Mouse (Mus musculus): ENCODE results near the gene St8sia6. TPM values are rescaled to one million over a fixed set of nuclear protein-coding genes. Genes with fewer than 3 reads are reported as not detected.

St8sia6 gene
- polyA plus RNA-seq, 1 experiment from 2014 or later = 0.65 TPM

DNA sequence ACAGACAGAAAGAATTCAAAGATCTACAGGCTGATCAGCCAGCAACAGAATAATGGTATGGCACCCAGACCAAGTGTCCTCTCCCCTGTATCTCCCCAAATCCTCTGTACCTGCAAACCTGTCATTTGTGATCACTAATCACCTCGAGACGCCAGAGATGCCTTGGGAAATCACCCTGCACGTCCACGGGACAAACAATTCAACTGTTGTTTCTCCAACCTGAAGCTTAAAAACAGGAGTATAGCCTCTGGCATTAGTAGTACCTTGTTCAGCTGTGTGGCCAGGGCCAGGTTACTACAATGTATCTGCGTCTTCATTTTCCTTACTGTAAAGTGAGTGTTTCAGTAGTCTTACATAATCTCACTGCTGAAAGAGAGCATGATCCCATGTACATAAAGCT lies 25.3 kb downstream of the St8sia6 start:
- ATAC-seq = no peak
- Histone ChIP-seq H3K4me2 (replicated peaks; ENCODE audit: low read depth) (no peak overlapping the region), H3K27me3 (replicated peaks; ENCODE audit: control insufficient read depth, insufficient read depth, low read length) (no peaks in the 10 kb centered on the region), H3K4me1 (replicated peaks; ENCODE audit: control insufficient read depth, insufficient read depth, low read length) (no peaks in the 10 kb centered on the region), H3K27ac (ENCODE audit: low read depth, low read length) (no peak overlapping the region), H3K36me3 (ENCODE audit: control insufficient read depth, insufficient read depth) (no peaks in the 10 kb centered on the region), H3K4me3 (ENCODE audit: low read depth, low read length) (no peak overlapping the region), H3K9ac (ENCODE audit: low read depth, low read length) (no peak overlapping the region), H3K9me3 (ENCODE audit: control insufficient read depth) (no peaks in the 10 kb centered on the region)
- WGBS = 63% methylated on average over 5 of the region's 5 CpGs
- TF ChIP-seq CTCF (IDR thresholded peaks at IDR 0.05; ENCODE audit: low read depth) = no peak

DNA sequence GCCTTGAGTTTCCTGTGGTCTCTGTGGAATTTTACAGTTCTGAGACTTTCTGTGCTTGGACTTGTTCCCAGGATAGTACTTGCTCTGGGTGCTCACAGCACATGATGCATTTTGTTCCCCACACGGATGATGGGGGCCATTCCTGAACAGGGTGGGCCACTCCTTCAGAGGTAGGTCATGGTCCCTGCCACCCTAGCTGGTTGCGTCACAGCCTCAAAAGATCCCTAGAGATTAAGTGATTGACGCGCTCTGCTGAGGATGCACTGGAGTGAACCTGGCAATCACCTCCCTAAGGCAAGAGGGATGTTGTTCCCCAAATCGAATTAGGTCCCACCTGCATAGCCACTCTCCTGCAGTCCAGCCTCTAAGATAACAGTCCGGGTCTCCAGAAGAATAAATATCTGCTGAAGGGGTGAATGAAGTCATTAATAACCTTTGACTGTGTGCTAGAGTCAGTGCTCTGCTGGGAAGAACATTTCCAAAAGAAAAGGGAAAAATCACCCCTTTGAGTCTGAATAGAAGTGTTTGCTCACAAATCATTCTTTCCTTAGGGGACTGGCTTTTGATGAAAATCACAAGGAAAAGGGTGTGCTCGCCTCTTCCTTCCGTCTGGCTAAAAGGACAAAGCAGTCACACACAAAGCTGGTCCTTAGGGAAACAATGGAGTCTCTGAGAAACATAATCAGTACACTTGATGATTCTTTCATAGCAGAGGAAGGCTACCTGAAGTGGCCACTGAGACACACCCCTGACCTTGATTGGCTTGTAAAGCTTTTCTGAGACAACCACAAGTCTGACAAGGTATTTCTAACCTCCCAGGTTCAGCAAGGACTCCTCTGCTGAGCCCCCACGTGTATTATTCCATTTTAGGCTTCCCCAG lies 26.1 kb downstream of the St8sia6 start:
- WGBS = 53% methylated on average over 9 of the region's 9 CpGs
- H3K9me3 ChIP-seq (ENCODE audit: control insufficient read depth) = no peaks in the 10 kb centered on the region
- no peak for TF ChIP-seq CTCF (IDR thresholded peaks at IDR 0.05; ENCODE audit: low read depth)
- H3K4me1 ChIP-seq (replicated peaks; ENCODE audit: control insufficient read depth, insufficient read depth, low read length) = no peaks in the 10 kb centered on the region
- no peaks in the 10 kb centered on the region for H3K36me3 ChIP-seq (ENCODE audit: control insufficient read depth, insufficient read depth)
- no peak overlapping the region for H3K9ac ChIP-seq (ENCODE audit: low read depth, low read length)
- no peak overlapping the region for H3K4me2 ChIP-seq (replicated peaks; ENCODE audit: low read depth)
- no peak overlapping the region for H3K4me3 ChIP-seq (ENCODE audit: low read depth, low read length)
- no peak for ATAC-seq
- H3K27me3 ChIP-seq (replicated peaks; ENCODE audit: control insufficient read depth, insufficient read depth, low read length) = no peaks in the 10 kb centered on the region
- H3K27ac ChIP-seq (ENCODE audit: low read depth, low read length) = no peak overlapping the region

DNA sequence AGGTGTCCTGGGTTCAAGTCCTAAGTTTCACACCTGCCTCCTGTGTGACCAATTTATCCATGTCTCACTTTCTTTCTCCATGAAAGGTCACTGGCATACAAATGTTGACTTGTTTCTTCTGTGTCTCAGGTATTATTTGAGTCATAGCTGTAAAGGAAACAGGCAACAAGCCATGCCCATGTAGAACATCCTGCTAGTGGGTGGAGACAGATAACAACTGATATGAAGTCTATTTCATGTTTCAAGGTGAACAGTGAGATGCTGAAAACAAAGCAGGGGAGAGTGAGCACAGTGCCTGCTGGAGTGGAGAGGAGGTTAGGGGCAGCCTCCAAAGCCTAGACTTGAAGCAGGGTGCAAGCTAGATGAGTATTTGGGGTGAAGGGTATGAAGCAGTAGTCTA lies 33.5 kb downstream of the St8sia6 start:
- ATAC-seq = no peak
- Histone ChIP-seq H3K4me1 (replicated peaks; ENCODE audit: control insufficient read depth, insufficient read depth, low read length) (no peaks in the 10 kb centered on the region), H3K27ac (ENCODE audit: low read depth, low read length) (no peak overlapping the region), H3K9ac (ENCODE audit: low read depth, low read length) (no peak overlapping the region), H3K27me3 (replicated peaks; ENCODE audit: control insufficient read depth, insufficient read depth, low read length) (no peaks in the 10 kb centered on the region), H3K4me2 (replicated peaks; ENCODE audit: low read depth) (no peak overlapping the region), H3K4me3 (ENCODE audit: low read depth, low read length) (no peak overlapping the region), H3K9me3 (ENCODE audit: control insufficient read depth) (no peaks in the 10 kb centered on the region), H3K36me3 (ENCODE audit: control insufficient read depth, insufficient read depth) (no peaks in the 10 kb centered on the region)
- TF ChIP-seq CTCF (IDR thresholded peaks at IDR 0.05; ENCODE audit: low read depth) = no peak

DNA sequence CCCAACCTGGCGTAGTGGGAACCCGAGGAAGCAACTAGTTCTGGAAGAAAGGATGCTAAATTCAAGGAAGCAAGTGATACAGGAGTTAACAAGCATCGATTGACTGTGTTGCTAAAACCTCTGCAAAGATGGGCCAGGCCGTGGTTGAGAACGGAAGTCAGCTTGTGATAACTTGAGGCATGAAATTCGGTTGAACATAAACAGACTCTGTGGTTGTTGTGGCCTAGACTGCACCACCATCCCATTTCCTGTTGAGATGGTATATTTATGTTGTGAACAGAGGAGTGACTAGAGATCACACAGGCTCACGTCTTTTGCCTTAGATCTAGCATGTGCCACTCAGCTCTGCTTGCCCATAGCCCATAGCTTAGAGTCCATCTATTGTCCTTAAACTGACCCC lies 36.5 kb downstream of the St8sia6 start:
- 76% methylated on average over 7 of the region's 7 CpGs for WGBS
- Histone ChIP-seq H3K9ac (ENCODE audit: low read depth, low read length) (no peak overlapping the region), H3K27me3 (replicated peaks; ENCODE audit: control insufficient read depth, insufficient read depth, low read length) (no peaks in the 10 kb centered on the region), H3K4me1 (replicated peaks; ENCODE audit: control insufficient read depth, insufficient read depth, low read length) (no peaks in the 10 kb centered on the region), H3K4me3 (ENCODE audit: low read depth, low read length) (no peak overlapping the region), H3K27ac (ENCODE audit: low read depth, low read length) (no peak overlapping the region), H3K36me3 (ENCODE audit: control insufficient read depth, insufficient read depth) (no peaks in the 10 kb centered on the region), H3K9me3 (ENCODE audit: control insufficient read depth) (no peaks in the 10 kb centered on the region), H3K4me2 (replicated peaks; ENCODE audit: low read depth) (no peak overlapping the region)
- ATAC-seq = no peak
- TF ChIP-seq CTCF (IDR thresholded peaks at IDR 0.05; ENCODE audit: low read depth) = no peak

DNA sequence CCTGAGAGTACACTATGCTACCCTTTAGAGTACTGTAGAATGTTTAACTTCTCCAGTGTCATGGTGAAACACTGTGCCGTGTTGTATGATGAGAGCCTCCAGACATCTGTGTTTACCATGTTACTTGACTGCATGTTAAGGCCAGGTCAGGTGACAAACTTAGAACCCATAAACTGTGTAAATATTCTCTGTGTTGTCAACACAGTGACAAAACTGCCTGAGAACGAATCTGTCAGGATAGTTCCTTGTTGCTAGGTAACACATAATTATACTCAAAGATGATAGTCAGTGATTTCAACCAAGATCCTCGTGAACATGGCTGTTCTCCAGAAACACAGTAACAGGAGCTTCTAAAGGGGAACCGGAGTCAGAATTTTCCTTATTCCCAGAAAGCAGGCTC lies 38.1 kb downstream of the St8sia6 start:
- no peak overlapping the region for H3K4me3 ChIP-seq (ENCODE audit: low read depth, low read length)
- no peak for ATAC-seq
- H3K9me3 ChIP-seq (ENCODE audit: control insufficient read depth) = no peaks in the 10 kb centered on the region
- 58% methylated on average over 4 of the region's 4 CpGs for WGBS
- no peak overlapping the region for H3K9ac ChIP-seq (ENCODE audit: low read depth, low read length)
- no peaks in the 10 kb centered on the region for H3K4me1 ChIP-seq (replicated peaks; ENCODE audit: control insufficient read depth, insufficient read depth, low read length)
- no peaks in the 10 kb centered on the region for H3K27me3 ChIP-seq (replicated peaks; ENCODE audit: control insufficient read depth, insufficient read depth, low read length)
- TF ChIP-seq CTCF (IDR thresholded peaks at IDR 0.05; ENCODE audit: low read depth) = no peak
- H3K4me2 ChIP-seq (replicated peaks; ENCODE audit: low read depth) = no peak overlapping the region
- no peaks in the 10 kb centered on the region for H3K36me3 ChIP-seq (ENCODE audit: control insufficient read depth, insufficient read depth)
- H3K27ac ChIP-seq (ENCODE audit: low read depth, low read length) = no peak overlapping the region

DNA sequence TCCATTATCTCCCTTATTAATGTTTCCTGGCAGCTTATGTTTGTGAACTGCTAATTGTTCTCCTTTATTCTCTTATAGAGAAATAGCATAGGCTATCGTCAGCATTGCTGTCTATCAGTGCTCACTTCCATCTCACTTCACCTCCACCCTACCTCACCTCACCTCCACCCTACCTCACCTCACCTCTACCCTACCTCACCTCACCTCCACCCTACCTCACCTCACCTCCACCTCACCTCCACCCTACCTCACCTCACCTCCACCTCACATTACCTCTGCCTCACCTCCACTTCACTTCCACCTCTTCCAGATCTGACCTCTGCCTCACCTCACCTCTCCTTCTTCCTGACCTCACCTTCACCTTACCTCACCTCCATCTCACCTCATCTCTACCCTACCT lies 42.2 kb downstream of the St8sia6 start:
- H3K9me3 ChIP-seq (ENCODE audit: control insufficient read depth) = no peaks in the 10 kb centered on the region
- no peak overlapping the region for H3K27ac ChIP-seq (ENCODE audit: low read depth, low read length)
- no peaks in the 10 kb centered on the region for H3K4me1 ChIP-seq (replicated peaks; ENCODE audit: control insufficient read depth, insufficient read depth, low read length)
- ATAC-seq = no peak
- 65% methylated on average over 1 of the region's 1 CpGs for WGBS
- no peaks in the 10 kb centered on the region for H3K36me3 ChIP-seq (ENCODE audit: control insufficient read depth, insufficient read depth)
- no peak overlapping the region for H3K9ac ChIP-seq (ENCODE audit: low read depth, low read length)
- no peaks in the 10 kb centered on the region for H3K27me3 ChIP-seq (replicated peaks; ENCODE audit: control insufficient read depth, insufficient read depth, low read length)
- TF ChIP-seq CTCF (IDR thresholded peaks at IDR 0.05; ENCODE audit: low read depth) = no peak
- no peak overlapping the region for H3K4me3 ChIP-seq (ENCODE audit: low read depth, low read length)
- H3K4me2 ChIP-seq (replicated peaks; ENCODE audit: low read depth) = no peak overlapping the region
